Mouse (Mus musculus) lung, embryonic 14.5 days (tissue): ENCODE data around the gene Ptprk. TPM values are rescaled to one million over a fixed set of nuclear protein-coding genes. Genes with fewer than 3 reads are reported as not detected.

Experiments used
- ATAC-seq: fragments of 200-750 bp; cut with Nextera tagmentation; 2 replicates; pipeline ENCODE4 v1.8.0; 2017; ENCODE audit warnings: mild to moderate bottlenecking, moderate TSS enrichment, moderate library complexity; ENCODE audit not compliant: insufficient read depth
- DNase-seq: peaks from one replicate; pipeline ENCODE4 v3.0.0-alpha.2; 2015
- H3K27ac ChIP-seq: fragments of 300-500 bp; sonication (generic); 2 replicates; pipeline ENCODE4 v1.5.1; 2014; ENCODE audit warnings: low read depth, mild to moderate bottlenecking, moderate library complexity
- H3K27me3 ChIP-seq: fragments of 300-500 bp; sonication (generic); 2 replicates; pipeline ENCODE4 v1.6.1; 2014; ENCODE audit warnings: low read length, control low read depth; ENCODE audit not compliant: insufficient read depth
- H3K36me3 ChIP-seq: fragments of 300-500 bp; sonication (generic); 2 replicates; pipeline ENCODE4 v1.6.1; 2014; ENCODE audit warnings: control low read depth; ENCODE audit not compliant: insufficient read depth
- H3K4me1 ChIP-seq: fragments of 300-500 bp; sonication (generic); 2 replicates; pipeline ENCODE4 v1.6.1; 2014; ENCODE audit warnings: antibody characterized with exemption, control low read depth; ENCODE audit not compliant: insufficient read depth
- H3K4me2 ChIP-seq: fragments of 300-500 bp; sonication (generic); 2 replicates; pipeline ENCODE4 v1.6.1; 2014; ENCODE audit warnings: mild to moderate bottlenecking
- H3K4me3 ChIP-seq: fragments of 300-500 bp; sonication (generic); 2 replicates; pipeline ENCODE4 v1.5.1; 2014; ENCODE audit warnings: low read depth, low read length
- H3K9ac ChIP-seq: fragments of 300-500 bp; sonication (generic); 2 replicates; pipeline ENCODE4 v1.6.1; 2014
- H3K9me3 ChIP-seq: fragments of 300-500 bp; sonication (generic); 2 replicates; pipeline ENCODE4 v1.6.1; 2016; ENCODE audit warnings: low read depth, low read length, control low read depth
- CTCF ChIP-seq: IDR thresholded peaks from 2 replicates; pipeline ENCODE4 v1.5.1; 2016; ENCODE audit warnings: antibody characterized with exemption, low read depth
- WGBS: fragments of 180-500 bp; shearing (Covaris S2); extraction: QIAGEN DNeasy Blood & Tissue Kit; methylation state at CpG from one replicate; pipeline ENCODE4 v1.1.7; 2014; 5-methylcytosine and 5-hydroxymethylcytosine counted together
- polyA plus RNA-seq: library from polyadenylated mRNA; unstranded; fragments of >200 nt; fragmentation: Nextera tagmentation; extraction: Ambion mirVana; gene quantifications from 2 replicates; pipeline ENCODE4 v1.2.1, GENCODE M21; 2014

The Ptprk gene
- polyA plus RNA-seq, 1 experiment from 2014 or later = 50.9 TPM

DNA sequence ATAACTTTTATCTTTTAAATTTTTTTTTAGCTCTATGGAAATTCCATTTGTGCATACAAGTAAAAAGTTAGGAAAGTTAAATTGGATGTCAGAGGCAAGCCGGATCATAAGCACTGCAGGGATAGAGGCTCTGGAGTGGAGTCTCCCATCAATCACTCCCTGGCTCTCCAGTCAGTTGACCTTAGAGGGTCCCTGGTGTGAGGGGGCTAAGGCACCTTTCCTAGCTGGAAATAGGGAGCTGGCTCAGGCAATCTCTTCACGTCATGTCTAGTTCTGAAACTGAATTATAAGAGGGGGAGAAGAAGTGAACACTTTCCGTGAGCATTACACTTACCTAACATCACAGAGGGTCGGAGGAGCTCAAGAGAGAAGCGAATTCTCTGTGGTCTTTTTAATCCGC, 110.1 kb downstream of the Ptprk start:
- H3K9me3 ChIP-seq = no peaks in the 10 kb centered on the region
- H3K4me1 ChIP-seq = no peaks in the 10 kb centered on the region
- WGBS = 67% methylated on average over 6 of the region's 6 CpGs
- no peak for DNase-seq
- no peaks in the 10 kb centered on the region for H3K36me3 ChIP-seq
- H3K4me2 ChIP-seq = no peak overlapping the region
- TF ChIP-seq CTCF = no peak
- H3K27ac ChIP-seq = no peak overlapping the region
- no peak overlapping the region for H3K4me3 ChIP-seq
- H3K9ac ChIP-seq = no peak overlapping the region
- ATAC-seq = no peak
- no peaks in the 10 kb centered on the region for H3K27me3 ChIP-seq

DNA sequence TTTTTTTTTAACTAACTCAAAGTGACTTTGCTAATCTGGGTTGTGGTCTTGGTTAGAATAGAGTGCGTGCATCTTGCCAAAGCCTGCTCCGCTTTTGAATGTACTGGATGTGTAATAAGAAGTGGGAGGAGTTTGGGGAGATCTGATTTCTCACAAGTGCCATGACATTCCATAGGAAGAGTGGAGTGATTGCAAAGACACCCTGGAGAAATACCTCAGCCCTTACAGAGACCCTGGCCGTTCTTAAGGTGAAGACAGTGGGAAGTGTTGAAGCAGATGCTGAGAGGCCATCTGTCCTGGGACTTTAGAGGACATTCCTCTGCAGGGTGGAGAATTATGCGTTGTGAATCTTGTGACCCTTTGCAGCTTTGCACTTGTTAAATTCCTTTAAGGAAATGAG, 110.7 kb downstream of the Ptprk start:
- Histone ChIP-seq H3K4me3 (no peak overlapping the region), H3K36me3 (no peaks in the 10 kb centered on the region), H3K27me3 (no peaks in the 10 kb centered on the region), H3K27ac (no peak overlapping the region), H3K4me2 (no peak overlapping the region), H3K9ac (no peak overlapping the region), H3K4me1 (no peaks in the 10 kb centered on the region), H3K9me3 (no peaks in the 10 kb centered on the region)
- DNase-seq (peak; percentile 30), ATAC-seq (0 out of 2 replicates have a peak, but pooled peaks have one; percentile 31)
- TF ChIP-seq CTCF = no peak
- 29% methylated on average over 4 of the region's 4 CpGs for WGBS

DNA sequence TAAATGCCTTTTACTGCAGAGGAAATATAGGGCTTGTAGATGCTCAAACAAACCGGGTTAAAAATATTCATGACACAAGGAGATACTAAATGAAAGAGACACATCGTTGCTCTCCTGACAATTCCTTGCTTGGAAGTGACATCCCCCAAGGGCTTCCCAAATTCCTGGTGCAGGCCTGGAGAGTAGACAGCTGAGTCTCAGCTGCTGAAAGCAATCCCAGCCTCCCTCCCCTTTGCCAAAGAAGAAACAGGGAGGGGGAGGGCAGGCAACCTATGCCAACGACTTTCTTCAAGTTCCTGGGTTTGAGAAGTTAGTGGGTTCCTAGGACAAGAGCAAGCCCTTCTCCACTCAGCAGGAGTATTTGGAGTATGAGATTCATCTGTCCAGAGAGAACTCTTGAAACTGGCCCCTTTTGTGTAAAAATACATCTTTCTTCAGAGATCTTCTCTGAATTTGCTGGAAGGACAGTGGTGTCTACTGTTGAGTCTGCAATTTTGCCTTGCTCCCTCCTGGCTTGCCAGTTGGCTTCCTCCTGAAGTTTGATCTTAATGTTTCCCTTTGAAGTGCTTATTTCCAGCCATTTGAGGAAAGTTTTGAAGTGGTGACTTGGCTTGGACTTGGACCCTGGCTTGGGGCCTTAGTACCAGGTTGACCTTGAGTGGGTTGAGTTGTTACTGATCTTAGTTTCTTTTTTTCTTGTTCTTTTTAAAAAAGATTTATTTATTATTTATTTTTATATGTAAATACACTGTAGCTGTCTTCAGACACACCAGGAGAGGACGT, 111.6 kb downstream of the Ptprk start:
- H3K9me3 ChIP-seq = no peaks in the 10 kb centered on the region

DNA sequence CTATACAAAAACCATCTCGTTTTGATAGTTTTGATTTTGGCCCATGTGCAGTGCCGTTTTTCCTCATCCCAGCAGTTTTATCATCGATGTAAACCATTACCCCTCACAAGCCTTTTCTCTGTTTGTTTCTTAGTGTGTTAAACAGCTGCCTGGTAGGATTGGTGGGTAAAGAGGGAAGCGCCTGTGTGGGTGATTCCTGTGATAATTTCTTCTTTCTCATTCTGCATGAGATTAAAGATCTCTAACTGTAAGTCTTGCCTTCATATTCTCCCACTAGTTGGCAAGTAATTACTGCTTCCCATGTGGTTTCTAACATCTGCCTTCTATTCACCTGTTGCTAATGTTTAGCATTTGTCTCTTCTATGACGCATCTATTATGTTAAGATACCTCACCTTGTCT, 116.8 kb downstream of the Ptprk start:
- WGBS = 84% methylated on average over 5 of the region's 5 CpGs
- Histone ChIP-seq H3K9me3 (no peaks in the 10 kb centered on the region), H3K4me3 (no peak overlapping the region), H3K36me3 (no peaks in the 10 kb centered on the region), H3K9ac (no peak overlapping the region), H3K27ac (no peak overlapping the region), H3K27me3 (no peaks in the 10 kb centered on the region), H3K4me2 (no peak overlapping the region), H3K4me1 (no peaks in the 10 kb centered on the region)
- no peak for TF ChIP-seq CTCF
- DNase-seq = no peak
- no peak for ATAC-seq

More for the DNA sequence above, 111.6 kb downstream of the Ptprk start:
- 44% methylated on average over 4 of the region's 4 CpGs for WGBS
- no peaks in the 10 kb centered on the region for H3K4me1 ChIP-seq
- no peaks in the 10 kb centered on the region for H3K27me3 ChIP-seq
- H3K4me3 ChIP-seq = no peak overlapping the region
- H3K36me3 ChIP-seq = no peaks in the 10 kb centered on the region
- no peak overlapping the region for H3K27ac ChIP-seq
- no peak for TF ChIP-seq CTCF
- ATAC-seq (no peak), DNase-seq (no peak)
- no peak overlapping the region for H3K9ac ChIP-seq
- H3K4me2 ChIP-seq = no peak overlapping the region

DNA sequence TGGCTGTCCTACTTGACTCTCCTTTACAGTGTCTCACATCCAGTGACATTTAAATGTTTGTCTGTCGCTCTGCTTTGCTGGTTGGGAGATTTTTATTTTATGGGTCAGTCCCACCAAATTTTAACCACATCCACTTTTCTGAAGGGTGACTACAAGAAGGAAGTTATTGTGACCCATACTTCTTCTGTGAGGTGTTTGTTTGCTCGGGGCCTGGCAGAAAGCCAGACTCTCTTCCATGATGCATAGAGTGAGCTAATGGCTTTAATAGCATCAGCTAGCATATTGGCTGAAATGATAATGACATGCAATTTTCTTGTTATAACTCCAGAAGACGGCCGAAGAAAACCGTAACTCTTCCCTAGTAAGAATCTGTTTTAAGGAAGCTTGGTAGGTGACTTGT, 119.0 kb downstream of the Ptprk start:
- Histone ChIP-seq H3K27me3 (no peaks in the 10 kb centered on the region), H3K4me3 (no peak overlapping the region), H3K9ac (no peak overlapping the region)

DNA sequence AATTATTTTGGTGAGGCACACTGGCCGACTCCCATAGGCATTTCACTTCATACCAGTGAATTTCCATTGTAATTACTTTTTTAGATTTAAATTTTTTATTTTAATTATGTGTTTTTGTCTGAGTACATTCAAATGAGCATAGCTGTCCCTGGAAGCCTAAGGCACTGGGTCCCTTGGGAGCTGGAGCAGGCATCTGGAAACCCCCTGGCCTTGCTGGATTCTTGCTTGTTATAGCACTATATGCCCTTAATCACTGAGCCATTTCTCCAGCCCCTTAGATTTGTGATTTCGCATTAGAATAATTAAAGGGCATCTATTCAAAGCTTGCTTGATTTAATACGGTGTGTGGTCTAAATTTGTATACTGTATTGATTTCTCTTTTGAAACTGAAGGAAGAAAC, 126.0 kb downstream of the Ptprk start:
- Histone ChIP-seq H3K9me3 (no peaks in the 10 kb centered on the region), H3K27ac (no peak overlapping the region), H3K27me3 (no peaks in the 10 kb centered on the region), H3K4me1 (no peaks in the 10 kb centered on the region), H3K36me3 (no peaks in the 10 kb centered on the region), H3K4me2 (no peak overlapping the region), H3K9ac (no peak overlapping the region), H3K4me3 (no peak overlapping the region)
- TF ChIP-seq CTCF = no peak
- ATAC-seq (no peak), DNase-seq (no peak)
- 93% methylated on average over 3 of the region's 3 CpGs for WGBS

More for the DNA sequence above, 119.0 kb downstream of the Ptprk start:
- Histone ChIP-seq H3K36me3 (no peaks in the 10 kb centered on the region), H3K4me2 (no peak overlapping the region), H3K4me1 (no peaks in the 10 kb centered on the region), H3K27ac (no peak overlapping the region), H3K9me3 (no peaks in the 10 kb centered on the region)
- WGBS = 44% methylated on average over 5 of the region's 5 CpGs
- TF ChIP-seq CTCF = no peak
- DNase-seq (peak; percentile 79), ATAC-seq (no peak; the same call in 1 of the 2 replicates)

DNA sequence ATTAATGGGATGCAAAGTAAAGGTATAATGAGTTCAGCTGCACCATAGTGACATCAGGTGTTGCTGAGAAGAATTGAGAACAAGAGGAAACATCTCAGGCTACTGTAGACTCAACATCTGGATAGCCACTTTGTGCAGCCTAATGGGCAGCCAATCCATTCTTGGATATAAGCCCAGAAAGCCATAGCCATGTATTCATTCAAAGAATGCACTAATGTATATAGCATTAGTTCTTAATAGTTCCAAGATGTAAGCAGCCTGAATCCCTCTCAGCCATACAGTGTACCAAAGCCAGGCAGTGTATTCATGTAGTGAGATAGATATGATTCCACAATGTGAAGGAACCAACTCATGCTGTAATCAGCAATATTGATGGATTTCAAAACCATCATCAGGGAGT, 134.8 kb downstream of the Ptprk start:
- no peaks in the 10 kb centered on the region for H3K9me3 ChIP-seq
- no peak overlapping the region for H3K9ac ChIP-seq
- ATAC-seq (peak; percentile 53; the same call in 1 of the 2 replicates), DNase-seq (peak; percentile 75)
- H3K27me3 ChIP-seq = no peaks in the 10 kb centered on the region
- TF ChIP-seq CTCF = no peak
- no peak overlapping the region for H3K4me3 ChIP-seq
- no peaks in the 10 kb centered on the region for H3K36me3 ChIP-seq
- no peak overlapping the region for H3K4me2 ChIP-seq
- no peaks in the 10 kb centered on the region; the same call in 1 of the 2 replicates for H3K4me1 ChIP-seq
- H3K27ac ChIP-seq = no peak overlapping the region
